Mouse (Mus musculus): ENCODE measurements around the gene Lmo4. TPM values are rescaled to one million over a fixed set of nuclear protein-coding genes. Genes with fewer than 3 reads are reported as not detected.
A peak's percentile ranks its signal among the peaks of the same experiment; 100 is the strongest.

Lmo4 gene
- total and polyA plus RNA-seq, 3 experiments = 46.3 to 64.0 (median 57.6) TPM

- no peak for TF ChIP-seq GABPA (IDR thresholded peaks at IDR 0.05; ENCODE audit: insufficient replicate concordance, low read depth, low read length)
- no peak for TF ChIP-seq NELFE (IDR thresholded peaks at IDR 0.05; ENCODE audit: low read depth, low read length)
- peak; percentile 97 for TF ChIP-seq IRF4 (IDR thresholded peaks at IDR 0.05; ENCODE audit: low read depth, low read length)
- TF ChIP-seq USF1 (IDR thresholded peaks at IDR 0.05; ENCODE audit: low read depth, low read length) = no peak
- peak; percentile 95 for TF ChIP-seq EP300 (IDR thresholded peaks at IDR 0.05; ENCODE audit: low read length)
- TF ChIP-seq ZKSCAN1 (IDR thresholded peaks at IDR 0.05; ENCODE audit: borderline replicate concordance, low read depth, low read length) = no peak
- TF ChIP-seq CTCF (conservative IDR thresholded peaks at IDR 0.05 in 1 of 2, IDR thresholded peaks at IDR 0.05 in 1 of 2; ENCODE audit: low read depth in 2 of 2, low read length in 2 of 2) = no peak
- TF ChIP-seq JUN (IDR thresholded peaks at IDR 0.05; ENCODE audit: insufficient read depth, low read depth, low read length) = peak; percentile 84
- no peak for TF ChIP-seq ZNF384 (IDR thresholded peaks at IDR 0.05; ENCODE audit: low read depth, low read length)
- peak; percentile 74; the same call in 1 of the 2 replicates for TF ChIP-seq CHD2 (IDR thresholded peaks at IDR 0.05; ENCODE audit: low read length)
- no peak; the same call in 1 of the 2 replicates for TF ChIP-seq RAD21 (IDR thresholded peaks at IDR 0.05; ENCODE audit: low read depth, low read length)
- peak; percentile 75 for TF ChIP-seq BHLHE40 (IDR thresholded peaks at IDR 0.05; ENCODE audit: low read depth, low read length)
- peak; percentile 85 for TF ChIP-seq JUND (conservative IDR thresholded peaks at IDR 0.05; ENCODE audit: low read depth, low read length)
- TF ChIP-seq MYC (IDR thresholded peaks at IDR 0.05; ENCODE audit: low read depth, low read length) = peak; percentile 68
- peak; percentile 79 for TF ChIP-seq ETS1 (conservative IDR thresholded peaks at IDR 0.05; ENCODE audit: low read depth, low read length)
- 0 out of 2 replicates have a peak, but pooled peaks have one; percentile 56 for TF ChIP-seq UBTF (IDR thresholded peaks at IDR 0.05; ENCODE audit: low read depth, low read length)
- TF ChIP-seq TCF12 (IDR thresholded peaks at IDR 0.05; ENCODE audit: low read depth, low read length) = peak; percentile 63
- TF ChIP-seq SIN3A (IDR thresholded peaks at IDR 0.05; ENCODE audit: low read length) = peak; percentile 36; the same call in 1 of the 2 replicates
- peak; percentile 95 for TF ChIP-seq RCOR1 (conservative IDR thresholded peaks at IDR 0.05; ENCODE audit: low read depth, low read length)
- peak; percentile 57; the same call in 1 of the 2 replicates for TF ChIP-seq MXI1 (IDR thresholded peaks at IDR 0.05; ENCODE audit: low read depth, low read length)
Observed at GRCm38 (mm10) chr3:144232347-144233008, 27.5 kb upstream of the Lmo4 start (continued).

GRCm38 (mm10) chr3:144231931-144232330 is 26.9 kb upstream of the Lmo4 start:
- Histone ChIP-seq H3K9ac (ENCODE audit: insufficient read depth, low read depth) (no peak overlapping the region), H3K27me3 (replicated peaks) (no peaks in the 10 kb centered on the region), H3K9me3 (replicated peaks; ENCODE audit: low read length) (no peaks in the 10 kb centered on the region), H3K36me3 (replicated peaks in 1 of 2; ENCODE audit: control insufficient read depth in 1 of 2, insufficient read depth in 1 of 2, low read length in 1 of 2) (no peaks in the 10 kb centered on the region), H3K4me2 (ENCODE audit: insufficient read depth, low read depth, poor library complexity, severe bottlenecking) (0 out of 2 replicates have a peak overlapping the region, but pooled peaks have one; percentile 1), H3K4me1 (ENCODE audit: control insufficient read depth in 1 of 2, insufficient read depth in 2 of 2) (peaks cover 11 to 24% of the 10 kb centered on the region in 2 experiments), H3K4me3 (replicated peaks in 1 of 3; ENCODE audit: low read depth in 2 of 3, low read length in 2 of 3, poor library complexity in 1 of 3) (no peak overlapping the region), H3K79me2 (replicated peaks; ENCODE audit: control insufficient read depth, extremely low read depth, insufficient read depth, poor library complexity, severe bottlenecking) (no peaks in the 10 kb centered on the region), H3K27ac (ENCODE audit: insufficient read depth, low read depth) (no peak overlapping the region)
- DNase-seq (ENCODE audit: extremely low read depth) = peak; percentile 29
- in situ Hi-C loops (cut with MboI; ENCODE audit: low pct_ligation_motif_present, low pct_unique_long_range_greater_than_20kb, low sequenced_read_pairs) (loop anchor here (25.0 kb wide), 1 partner anchor 645 kb away; no protein-coding TSS in a partner anchor), dilution Hi-C loops (cut with MboI; ENCODE audit: extremely low pct_ligation_motif_present, extremely low pct_unique_long_range_greater_than_20kb, low sequenced_read_pairs) (no loop called here)
- no peak for TF ChIP-seq BHLHE40 (IDR thresholded peaks at IDR 0.05; ENCODE audit: low read depth, low read length)
- peak; percentile 92 for TF ChIP-seq ELF1 (IDR thresholded peaks at IDR 0.05; ENCODE audit: low read depth, low read length)

All from CH12.LX (cell line).